Mouse (Mus musculus): ENCODE data around the gene Dyrk1a.

DNA sequence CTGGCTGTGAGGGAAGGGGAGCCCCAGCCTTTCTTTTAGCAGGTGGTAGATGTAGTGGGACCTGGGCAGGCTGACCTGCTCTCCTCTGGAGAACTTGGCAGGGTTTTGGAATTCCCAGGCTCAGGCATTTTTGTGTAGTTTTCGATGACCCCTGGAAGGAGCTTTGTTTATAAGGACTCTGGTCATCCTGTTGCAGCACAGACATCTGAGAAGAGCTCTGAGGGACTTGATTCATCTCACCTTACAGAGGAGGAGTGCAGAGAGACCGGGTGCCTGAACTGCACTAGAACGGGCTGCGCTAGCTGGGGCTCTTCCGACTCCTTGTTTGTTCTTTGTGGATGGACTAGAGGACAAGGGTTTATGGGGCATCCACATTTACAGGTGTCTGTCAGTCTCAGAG, 5.9 kb downstream of the Dyrk1a start:
- TF ChIP-seq CTCF (conservative IDR thresholded peaks at IDR 0.05 in 1 of 2, IDR thresholded peaks at IDR 0.05 in 1 of 2; ENCODE audit: low read depth in 2 of 2, low read length in 2 of 2) (no peak), TBP (conservative IDR thresholded peaks at IDR 0.05; ENCODE audit: low read depth, low read length) (no peak), TCF12 (IDR thresholded peaks at IDR 0.05; ENCODE audit: low read depth, low read length) (no peak), KAT2A (IDR thresholded peaks at IDR 0.05; ENCODE audit: insufficient replicate concordance, low read length) (no peak), RAD21 (IDR thresholded peaks at IDR 0.05; ENCODE audit: low read depth, low read length) (no peak), ZKSCAN1 (IDR thresholded peaks at IDR 0.05; ENCODE audit: borderline replicate concordance, low read depth, low read length) (no peak), ZC3H11A (IDR thresholded peaks at IDR 0.05; ENCODE audit: low read depth, low read length) (no peak), MYC (IDR thresholded peaks at IDR 0.05; ENCODE audit: low read depth, low read length) (no peak), CHD2 (IDR thresholded peaks at IDR 0.05; ENCODE audit: low read length) (no peak), UBTF (IDR thresholded peaks at IDR 0.05; ENCODE audit: low read depth, low read length) (no peak), EP300 (IDR thresholded peaks at IDR 0.05; ENCODE audit: low read length) (no peak), NRF1 (IDR thresholded peaks at IDR 0.05; ENCODE audit: low read depth, low read length) (no peak)
